Mouse (Mus musculus): ENCODE measurements around the gene BC052040. TPM values are rescaled to one million over a fixed set of nuclear protein-coding genes. Genes with fewer than 3 reads are reported as not detected.

Gene BC052040
- total RNA-seq, 2 experiments from 2014 or later: 6.9 to 7.8 TPM

DNA sequence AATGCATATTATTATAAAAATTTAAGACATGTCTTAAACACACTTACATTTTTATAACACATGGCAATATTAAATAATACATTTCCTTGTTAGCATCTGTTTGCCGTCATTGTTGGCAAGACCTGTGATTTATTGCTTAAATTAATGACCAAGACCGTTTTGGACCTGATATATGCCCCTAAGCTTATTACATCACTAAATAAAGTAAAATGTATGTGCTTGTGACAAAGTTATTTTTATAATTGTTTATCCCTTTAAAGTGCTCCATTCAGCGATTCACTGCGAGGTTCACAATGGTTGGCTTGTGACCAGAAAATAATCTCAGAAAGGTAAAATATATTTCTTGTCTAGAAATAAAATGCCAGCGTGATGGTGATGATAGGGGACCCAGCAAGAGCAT lies 16.8 kb downstream of the BC052040 start:
- no peak for DNase-seq (ENCODE audit: low spot score in 2 of 2)
- intact Hi-C loops (cut with DNase I): no loop called here

DNA sequence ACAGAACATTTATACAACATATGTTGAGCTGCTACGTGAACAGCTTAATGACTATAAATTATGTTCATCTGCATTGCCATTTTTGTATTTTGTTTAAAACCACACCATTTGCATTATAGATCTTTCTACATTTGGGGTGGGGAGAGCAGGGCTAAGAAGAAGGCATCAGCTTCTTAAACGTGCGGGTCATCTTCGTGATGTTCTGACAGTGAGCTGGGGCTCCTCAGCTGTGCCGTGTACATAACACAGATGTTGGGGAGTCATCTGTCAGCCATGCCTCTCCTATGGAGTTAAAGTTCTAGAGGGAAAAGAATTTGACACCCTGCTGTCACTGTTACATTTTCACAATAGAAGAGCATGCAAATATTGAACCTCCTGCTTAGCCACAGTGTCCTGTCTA lies 19.2 kb downstream of the BC052040 start:
- intact Hi-C loops (cut with DNase I): no loop called here
- no peak for DNase-seq (ENCODE audit: low spot score in 2 of 2)

DNA sequence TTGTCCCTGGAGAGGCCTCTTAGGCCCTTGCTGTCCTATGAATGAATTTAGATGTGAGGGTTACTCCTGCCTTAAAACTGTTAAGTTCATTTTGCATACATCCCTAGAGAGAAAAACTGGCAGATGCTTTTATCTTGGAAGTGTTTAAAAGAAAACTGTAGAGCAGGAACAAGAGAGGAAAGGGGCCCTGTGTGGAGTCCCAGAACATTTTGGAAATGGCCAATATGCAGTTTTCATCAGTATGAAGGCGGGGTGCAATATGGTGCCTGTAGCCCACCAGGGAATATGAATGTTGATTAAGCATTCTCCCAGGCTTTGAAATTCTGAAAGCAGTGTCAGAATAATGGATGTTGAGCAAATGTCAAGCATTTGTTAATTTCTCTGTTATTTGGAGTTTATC lies 19.8 kb downstream of the BC052040 start:
- intact Hi-C loops (cut with DNase I): no loop called here
- no peak for DNase-seq (ENCODE audit: low spot score in 2 of 2)

GRCm38 (mm10) chr2:115602116-115602515 lies 20.6 kb downstream of the BC052040 start:
- no peak for DNase-seq (ENCODE audit: low spot score in 2 of 2)
- intact Hi-C loops (cut with DNase I): no loop called here

GRCm38 (mm10) chr2:115604132-115604531 lies 22.6 kb downstream of the BC052040 start:
- intact Hi-C loops (cut with DNase I): no loop called here
- no peak for DNase-seq (ENCODE audit: low spot score in 2 of 2)

DNA sequence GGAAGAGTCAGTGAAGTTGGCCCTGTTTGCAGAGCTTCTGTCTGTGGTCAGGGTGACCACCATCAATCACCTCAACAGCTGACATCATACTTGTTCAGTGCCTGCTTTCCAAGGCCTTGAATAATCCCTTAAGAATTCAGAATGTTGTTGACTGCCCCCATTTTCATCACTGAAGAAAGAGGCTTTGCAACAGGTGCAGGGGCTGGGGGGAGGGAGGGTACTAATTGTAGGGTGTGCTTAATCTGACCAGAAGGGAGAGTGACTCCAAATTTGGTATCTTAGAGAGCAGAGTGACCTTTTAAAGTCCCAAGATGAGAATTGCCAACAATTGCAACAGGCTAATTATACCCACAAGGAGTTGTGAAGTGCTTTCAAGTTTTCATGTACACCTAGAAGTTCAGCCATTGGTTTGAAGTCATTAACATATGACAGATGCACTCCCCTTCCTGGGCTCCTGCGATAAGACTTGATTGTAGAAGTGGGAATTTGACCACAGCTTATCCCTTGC lies 24.4 kb downstream of the BC052040 start:
- intact Hi-C loops (cut with DNase I): no loop called here
- DNase-seq (ENCODE audit: low spot score in 2 of 2): no peak

DNA sequence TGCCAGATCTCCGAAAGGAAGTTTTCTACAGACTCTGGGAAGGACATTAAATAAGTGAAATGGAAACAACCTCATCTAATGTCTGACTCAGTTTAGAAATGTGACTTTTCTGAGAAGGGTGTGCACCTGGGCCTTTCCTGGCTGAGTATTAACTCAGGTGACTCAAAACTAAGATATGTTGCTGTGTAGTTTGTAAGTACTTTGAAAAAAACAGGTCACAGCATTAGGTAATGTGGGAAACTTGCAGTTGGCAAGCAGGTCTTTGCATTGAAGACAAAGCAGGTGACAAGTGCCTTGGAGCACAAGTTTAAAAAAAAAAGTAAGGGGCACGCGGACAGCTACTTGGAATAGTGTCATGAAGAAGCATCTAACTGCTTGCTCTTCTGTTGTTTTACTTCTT lies 27.5 kb downstream of the BC052040 start:
- DNase-seq (ENCODE audit: low spot score in 2 of 2): no peak
- intact Hi-C loops (cut with DNase I): no loop called here

- intact Hi-C loops (cut with DNase I): no loop called here
- no peak for DNase-seq (ENCODE audit: low spot score in 2 of 2)
These were observed 28.6 kb downstream of the BC052040 start for GRCm38 (mm10) chr2:115610092-115610491.

DNA sequence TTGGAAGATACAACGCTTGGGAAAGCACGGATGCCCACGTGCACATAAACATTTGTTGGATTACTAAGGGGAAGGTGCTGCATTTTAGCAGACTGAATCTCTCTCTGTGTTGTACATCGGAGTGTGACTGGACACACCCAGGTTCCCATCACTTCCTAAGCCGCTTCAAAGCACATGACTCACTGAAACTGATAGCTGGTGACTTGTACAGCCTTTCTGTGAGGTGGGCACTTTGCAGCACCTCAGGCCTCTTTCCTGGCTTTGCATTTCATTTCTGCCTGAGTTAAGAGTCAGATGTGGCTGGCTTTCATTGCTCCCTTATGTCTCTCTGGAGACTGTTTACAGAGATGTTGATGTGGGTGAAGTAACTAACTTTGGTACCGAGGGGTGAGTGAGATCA lies 29.0 kb downstream of the BC052040 start:
- DNase-seq (ENCODE audit: low spot score in 2 of 2): no peak
- intact Hi-C loops (cut with DNase I): no loop called here

DNA sequence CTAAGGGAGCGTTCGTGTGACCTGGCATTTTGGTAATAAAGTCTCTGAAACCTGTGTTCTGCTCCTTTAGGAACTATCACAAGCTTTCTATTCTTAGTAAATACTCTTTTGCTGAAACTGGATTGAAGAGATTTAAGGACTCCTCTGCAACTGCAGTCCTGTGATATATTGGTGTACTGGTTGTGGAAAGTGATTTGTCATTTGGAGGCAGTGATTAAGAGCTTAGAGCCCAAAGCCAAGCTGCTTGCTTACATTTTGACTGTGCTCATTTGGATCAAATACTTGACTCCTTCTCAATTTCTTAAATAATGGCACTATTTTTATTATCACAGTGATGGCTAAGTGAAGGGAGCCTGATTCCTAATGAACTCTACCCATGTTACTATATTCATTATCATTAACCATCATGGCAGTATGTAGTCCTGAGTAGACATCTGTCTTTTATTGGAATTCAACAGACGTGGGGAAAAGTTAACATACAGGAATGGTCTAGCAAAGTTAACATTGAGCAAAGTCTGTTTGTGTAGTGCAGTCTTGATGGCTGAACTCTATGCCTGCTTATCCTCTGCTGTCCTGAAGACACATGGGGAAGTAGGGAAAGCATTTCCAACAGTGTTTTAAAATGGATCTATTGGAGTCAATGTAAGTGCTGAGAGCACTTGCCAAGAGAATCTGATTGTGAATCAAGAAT lies 32.5 kb downstream of the BC052040 start:
- DNase-seq (ENCODE audit: low spot score in 2 of 2): no peak
- intact Hi-C loops (cut with DNase I): no loop called here

DNA sequence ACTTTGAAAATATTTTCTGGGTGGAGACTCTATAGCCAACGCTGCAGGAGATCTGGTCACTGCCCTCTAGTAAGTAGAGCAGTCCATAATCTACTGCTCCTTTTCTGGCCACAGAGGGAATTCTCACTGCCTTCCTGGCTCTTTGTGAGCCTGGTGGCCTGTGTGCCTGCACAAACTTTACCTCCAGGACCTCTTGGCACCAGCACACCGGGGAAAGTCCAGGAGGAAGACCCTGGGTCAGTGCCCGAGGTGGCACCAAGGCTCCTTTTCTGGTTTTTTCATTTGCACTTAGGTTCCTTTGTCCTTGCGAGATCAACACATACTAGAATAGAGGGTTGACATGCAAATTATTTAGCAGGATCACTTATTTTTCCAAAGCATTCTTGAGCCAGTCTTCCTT lies 47.0 kb downstream of the BC052040 start:
- intact Hi-C loops (cut with DNase I): no loop called here
- no peak for DNase-seq (ENCODE audit: low spot score in 2 of 2)

GRCm38 (mm10) chr2:115631031-115631434 lies 49.5 kb downstream of the BC052040 start:
- no peak for DNase-seq (ENCODE audit: low spot score in 2 of 2)
- intact Hi-C loops (cut with DNase I): no loop called here

- DNase-seq (ENCODE audit: low spot score in 2 of 2): no peak
- intact Hi-C loops (cut with DNase I): no loop called here
These were observed 50.3 kb downstream of the BC052040 start for GRCm38 (mm10) chr2:115631826-115632225.

DNA sequence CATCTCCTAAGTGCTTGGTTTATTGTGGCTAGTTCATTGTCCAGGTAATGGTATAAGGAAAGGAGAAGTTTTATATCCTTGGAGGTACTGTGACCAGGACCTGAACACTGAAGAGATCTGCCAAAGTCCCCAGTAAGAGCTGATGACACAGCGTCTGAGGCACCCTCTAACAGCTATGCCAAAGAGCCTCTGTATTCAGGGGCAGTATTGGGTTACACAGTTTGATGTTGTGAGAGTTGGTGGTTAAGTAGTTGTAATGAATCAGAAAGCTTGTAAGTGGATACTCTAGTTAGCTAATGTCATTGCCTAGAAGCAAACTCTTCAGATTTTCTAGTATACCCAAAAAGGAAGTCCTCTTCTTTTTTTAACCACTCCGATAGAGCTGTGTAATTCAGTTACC lies 68.7 kb downstream of the BC052040 start:
- intact Hi-C loops (cut with DNase I): no loop called here
- no peak for DNase-seq (ENCODE audit: low spot score in 2 of 2)

- intact Hi-C loops (cut with DNase I): no loop called here
- DNase-seq (ENCODE audit: low spot score in 2 of 2): no peak
These were observed 78.2 kb downstream of the BC052040 start for GRCm38 (mm10) chr2:115659712-115660111.

GRCm38 (mm10) chr2:115660213-115661120 lies 79.0 kb downstream of the BC052040 start:
- no peak for DNase-seq (ENCODE audit: low spot score in 2 of 2)
- intact Hi-C loops (cut with DNase I): no loop called here

GRCm38 (mm10) chr2:115667516-115667915 lies 86.0 kb downstream of the BC052040 start:
- no peak for DNase-seq (ENCODE audit: low spot score in 2 of 2)
- intact Hi-C loops (cut with DNase I): no loop called here

GRCm38 (mm10) chr2:115673054-115673660 lies 91.6 kb downstream of the BC052040 start:
- no peak for DNase-seq (ENCODE audit: low spot score in 2 of 2)
- intact Hi-C loops (cut with DNase I): no loop called here

- intact Hi-C loops (cut with DNase I): no loop called here
These were observed 97.3 kb downstream of the BC052040 start for GRCm38 (mm10) chr2:115678786-115679185.

DNA sequence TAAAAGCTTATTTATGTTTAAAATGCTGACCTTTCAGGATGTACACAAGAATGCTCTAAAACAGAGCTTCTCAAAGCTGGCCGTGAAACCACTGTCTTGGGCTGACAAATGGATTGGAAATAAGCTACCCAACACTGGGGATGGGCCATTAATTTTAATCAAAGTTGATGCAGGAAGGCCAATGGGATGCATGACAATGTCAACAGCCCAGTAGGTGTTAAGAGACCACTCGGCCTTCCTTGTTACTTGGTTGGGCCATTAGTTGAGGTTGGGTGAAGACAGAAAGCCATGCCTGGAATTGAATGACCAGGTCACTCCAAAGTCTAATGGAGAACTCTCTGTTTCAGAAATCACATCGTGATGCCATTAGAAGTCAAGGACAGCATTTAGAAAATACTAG lies 103.7 kb downstream of the BC052040 start:
- intact Hi-C loops (cut with DNase I): no loop called here
- DNase-seq (ENCODE audit: low spot score in 2 of 2): no peak

More at GRCm38 (mm10) chr2:115678786-115679185, 97.3 kb downstream of the BC052040 start:
- DNase-seq (ENCODE audit: low spot score in 2 of 2): no peak

Measured in left cerebral cortex, postnatal 36 days (tissue).